Mouse (Mus musculus): ENCODE data around the gene Cd177. TPM values are rescaled to one million over a fixed set of nuclear protein-coding genes. Genes with fewer than 3 reads are reported as not detected.
"Not testable (repeated sequence)": the region's sequence is repeated elsewhere in the genome, so short reads cannot be mapped to it uniquely, and the experiment has no call there.

Cd177 gene
- total RNA-seq, 2 experiments from 2014 or later = not detected

GRCm38 (mm10) chr7:24697891-24698290 is 62.2 kb downstream of the Cd177 start:
- intact Hi-C loops (cut with DNase I); DNase-seq (ENCODE audit: low spot score in 2 of 2): not testable (repeated sequence)

Other genes starting within 250 kb of the Cd177 start
- not detected for gene AC161166.1, start 247.9 kb downstream of the Cd177 start, total RNA-seq (2021)
- 10 to 100 TPM; 87.8 to 88.6 TPM for gene Irgq, start 229.6 kb downstream of the Cd177 start, total RNA-seq (2021)
- gene Pinlyp, start 214.2 kb downstream of the Cd177 start, total RNA-seq (2021) = not detected
- 10 to 100 TPM; 34.6 to 37.6 TPM for gene Xrcc1, start 214.0 kb downstream of the Cd177 start, total RNA-seq (2021)
- 10 to 100 TPM; 11.1 to 13.2 TPM for gene Ethe1, start 172.8 kb downstream of the Cd177 start, total RNA-seq (2021)
- gene Zfp575, start 172.7 kb downstream of the Cd177 start, total RNA-seq (2021) = 1 to 10 TPM; 6.7 TPM
- under 1 TPM; 0.16 to 0.27 TPM for gene Phldb3, start 149.5 kb downstream of the Cd177 start, total RNA-seq (2021)
- under 1 TPM; 0.73 to 0.92 TPM for gene Lypd3, start 123.8 kb downstream of the Cd177 start, total RNA-seq (2021)
- not detected for gene Tex101, start 83.6 kb downstream of the Cd177 start, total RNA-seq (2021)
- gene BC049730, start 51.1 kb downstream of the Cd177 start, total RNA-seq (2021) = not detected
- gene Gm4763, start 33.4 kb downstream of the Cd177 start, total RNA-seq (2021) = not detected
- not detected for gene Ceacam10, start 16.9 kb upstream of the Cd177 start, total RNA-seq (2021)
- gene Gm9844, start 101.9 kb upstream of the Cd177 start, total RNA-seq (2021) = 1 to 10 TPM; 1.7 to 2.1 TPM
- gene Lypd4, start 109.6 kb upstream of the Cd177 start, total RNA-seq (2021) = not detected
- gene Dmrtc2, start 109.7 kb upstream of the Cd177 start, total RNA-seq (2021) = not detected
- 100 to 1,000 TPM; 446 to 451 TPM for gene Rps19, start 124.1 kb upstream of the Cd177 start, total RNA-seq (2021)
- gene Cd79a, start 137.1 kb upstream of the Cd177 start, total RNA-seq (2021) = under 1 TPM; 0.46 to 0.64 TPM
- gene Arhgef1, start 142.6 kb upstream of the Cd177 start, total RNA-seq (2021) = 10 to 100 TPM; 70.5 to 79.1 TPM
- not detected for gene Gm4881, start 184.2 kb upstream of the Cd177 start, total RNA-seq (2021)
- 100 to 1,000 TPM; 266 to 283 TPM for gene Rabac1, start 212.4 kb upstream of the Cd177 start, total RNA-seq (2021)
- gene Atp1a3, start 245.6 kb upstream of the Cd177 start, total RNA-seq (2021) = 1,000 to 10,000 TPM; 1,972 to 2,046 TPM

Data from left cerebral cortex, postnatal 25 days (tissue).